Mouse (Mus musculus) adrenal gland, postnatal 36 days (tissue): Measurements from ENCODE around the gene Arhgef9. TPM values are rescaled to one million over a fixed set of nuclear protein-coding genes. Genes with fewer than 3 reads are reported as not detected.

Source experiments
- total RNA-seq, 2 experiments: library from RNA; stranded (reverse); gene quantifications; 2 replicates each; pipeline ENCODE4 v1.2.3; 2021

Arhgef9 gene
- total RNA-seq, 2 experiments from 2014 or later = 11.8 to 15.3 TPM

Other genes with a start within 250 kb of the Arhgef9 start
- gene Spin4, start 170.2 kb downstream of the Arhgef9 start, total RNA-seq = 1 to 10 TPM; 2.3 to 2.7 TPM
- 1 to 10 TPM; 8.2 to 9.5 TPM for gene Amer1, start 248.0 kb upstream of the Arhgef9 start, total RNA-seq